Mouse (Mus musculus): ENCODE data around the gene Pih1d2. TPM values are rescaled to one million over a fixed set of nuclear protein-coding genes. Genes with fewer than 3 reads are reported as not detected.

Gene Pih1d2
- polyA plus RNA-seq, 1 experiment, result 0.55 TPM

DNA sequence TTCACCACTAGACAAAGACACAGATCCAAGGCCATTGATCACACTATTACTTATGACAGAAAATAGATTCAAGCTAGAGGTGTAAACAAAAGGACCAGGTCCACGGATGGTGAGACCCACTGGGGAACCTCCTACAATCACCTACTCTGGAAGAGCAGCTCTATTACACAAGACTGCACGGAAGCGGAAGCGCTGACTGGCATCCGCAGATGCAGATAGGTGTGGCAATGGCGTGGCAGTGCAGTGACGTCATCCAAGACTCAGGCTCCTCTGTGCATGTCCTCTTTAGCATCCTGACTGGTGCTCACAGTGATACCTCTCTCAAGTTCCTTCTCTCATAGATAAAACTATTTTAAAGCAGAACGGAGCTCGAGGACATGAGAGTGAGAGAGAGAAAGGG, 24.2 kb upstream of the Pih1d2 start:
- H3K4me3 ChIP-seq (ENCODE audit: insufficient read depth, low read length), result no peak overlapping the region
- H3K27ac ChIP-seq (ENCODE audit: insufficient read depth, low read depth, low read length), result no peak overlapping the region
- H3K4me1 ChIP-seq (ENCODE audit: control insufficient read depth, insufficient read depth, low read length), result peaks cover 21% of the 10 kb centered on the region
- TF ChIP-seq POLR2A (IDR thresholded peaks at IDR 0.05; ENCODE audit: borderline replicate concordance, low read depth, low read length), result no peak
- no peak for TF ChIP-seq CTCF (IDR thresholded peaks at IDR 0.05; ENCODE audit: low read depth, low read length)

DNA sequence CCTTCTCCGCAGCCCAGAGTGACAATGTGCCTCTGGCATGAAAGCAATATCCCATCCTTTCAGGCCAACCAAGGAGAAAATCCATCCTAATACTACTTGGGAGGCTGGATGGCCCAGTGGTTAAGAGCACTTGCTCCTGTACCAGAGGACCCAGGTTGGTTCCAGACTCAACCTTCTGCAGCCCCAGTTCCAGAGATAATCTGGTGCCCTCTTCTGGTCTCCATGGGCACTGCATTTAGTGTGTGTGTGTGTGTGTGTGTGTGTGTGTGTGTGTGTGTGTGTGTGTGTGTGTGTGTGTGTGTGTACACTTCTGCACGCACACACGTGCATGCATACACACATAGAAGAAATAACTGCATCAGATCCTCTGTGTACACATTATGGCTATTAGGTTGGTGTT, 23.6 kb upstream of the Pih1d2 start:
- TF ChIP-seq CTCF (IDR thresholded peaks at IDR 0.05; ENCODE audit: low read depth, low read length) (peak; percentile 63), POLR2A (IDR thresholded peaks at IDR 0.05; ENCODE audit: borderline replicate concordance, low read depth, low read length) (no peak)
- Histone ChIP-seq H3K4me3 (ENCODE audit: insufficient read depth, low read length) (no peak overlapping the region), H3K4me1 (ENCODE audit: control insufficient read depth, insufficient read depth, low read length) (peaks cover 20% of the 10 kb centered on the region), H3K27ac (ENCODE audit: insufficient read depth, low read depth, low read length) (no peak overlapping the region)

DNA sequence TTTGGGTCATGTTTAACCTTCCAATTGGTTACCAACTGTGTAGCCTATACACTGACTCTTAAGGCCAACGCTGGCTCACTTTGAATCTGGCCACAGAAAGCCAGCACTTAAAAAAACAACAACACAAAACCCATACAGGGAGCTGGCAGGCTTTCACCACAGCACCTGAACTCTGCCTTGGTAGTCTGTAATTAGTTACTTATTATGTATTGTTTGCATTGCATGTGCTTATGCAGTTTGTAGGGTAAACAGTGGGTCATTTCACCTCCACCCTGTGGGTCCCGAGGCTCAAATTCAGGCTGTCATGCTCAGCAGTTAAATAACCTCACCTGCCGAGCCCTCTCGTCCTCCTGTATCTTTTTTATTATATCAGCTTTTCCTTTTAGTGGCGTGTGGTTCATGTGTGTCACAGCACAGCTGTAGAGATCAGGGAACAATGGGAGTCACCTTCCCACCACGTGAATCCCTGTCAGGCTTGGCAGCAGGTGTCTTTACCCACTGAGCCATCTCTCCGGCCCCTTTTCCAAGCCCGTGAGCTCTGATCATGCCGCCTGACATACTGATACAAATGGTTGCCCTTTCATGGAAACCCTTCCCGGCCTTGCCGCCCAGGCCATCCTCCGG, 22.2 kb upstream of the Pih1d2 start:
- H3K4me3 ChIP-seq (ENCODE audit: insufficient read depth, low read length), result no peak overlapping the region
- no peak overlapping the region for H3K27ac ChIP-seq (ENCODE audit: insufficient read depth, low read depth, low read length)
- TF ChIP-seq POLR2A (IDR thresholded peaks at IDR 0.05; ENCODE audit: borderline replicate concordance, low read depth, low read length), result no peak
- TF ChIP-seq CTCF (IDR thresholded peaks at IDR 0.05; ENCODE audit: low read depth, low read length), result no peak
- H3K4me1 ChIP-seq (ENCODE audit: control insufficient read depth, insufficient read depth, low read length), result peaks cover 17% of the 10 kb centered on the region

DNA sequence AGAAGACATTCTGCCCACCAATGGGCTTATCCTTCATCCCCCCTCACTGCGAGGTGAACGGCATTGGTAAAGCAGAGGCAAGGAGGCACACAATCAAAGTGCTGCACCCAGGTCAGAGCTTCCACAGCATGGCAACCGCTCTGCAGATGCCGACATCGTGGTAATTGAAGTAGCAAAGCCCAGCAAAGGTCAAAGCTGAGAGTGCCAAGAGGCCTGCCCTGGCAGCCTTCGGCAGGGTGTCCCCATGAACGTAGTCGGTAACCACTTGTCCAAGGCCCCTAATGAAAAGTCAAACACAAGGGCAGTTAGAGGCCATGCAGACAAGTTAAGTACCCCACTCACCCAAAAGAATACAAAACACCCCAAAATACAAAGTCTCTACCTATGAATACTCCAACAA, 20.1 kb upstream of the Pih1d2 start:
- Histone ChIP-seq H3K27ac (ENCODE audit: insufficient read depth, low read depth, low read length) (no peak overlapping the region), H3K4me3 (ENCODE audit: insufficient read depth, low read length) (no peak overlapping the region), H3K4me1 (ENCODE audit: control insufficient read depth, insufficient read depth, low read length) (peaks cover 12% of the 10 kb centered on the region)
- no peak for TF ChIP-seq CTCF (IDR thresholded peaks at IDR 0.05; ENCODE audit: low read depth, low read length)
- no peak for TF ChIP-seq POLR2A (IDR thresholded peaks at IDR 0.05; ENCODE audit: borderline replicate concordance, low read depth, low read length)

DNA sequence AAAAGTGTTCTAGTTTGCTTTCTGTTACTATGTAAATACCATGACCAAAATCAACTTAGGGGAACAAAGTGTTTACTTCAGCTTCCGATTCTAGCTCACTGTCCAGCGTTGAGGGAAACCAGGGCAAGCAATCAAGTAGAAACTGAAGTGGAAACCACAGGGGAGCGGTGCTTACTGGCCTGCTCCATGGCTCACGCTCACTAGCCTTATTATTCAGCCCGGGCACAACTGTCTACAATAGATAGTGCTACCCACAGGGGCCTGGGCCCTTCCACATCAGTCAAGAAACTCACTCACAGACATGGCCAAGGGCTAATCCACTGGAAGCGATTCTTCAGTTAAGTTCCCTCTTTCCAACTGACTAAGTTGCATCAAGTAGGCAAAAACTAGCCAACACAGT, 15.6 kb upstream of the Pih1d2 start:
- Histone ChIP-seq H3K4me1 (ENCODE audit: control insufficient read depth, insufficient read depth, low read length) (peaks cover 18% of the 10 kb centered on the region), H3K4me3 (ENCODE audit: insufficient read depth, low read length) (no peak overlapping the region), H3K27ac (ENCODE audit: insufficient read depth, low read depth, low read length) (no peak overlapping the region)
- TF ChIP-seq CTCF (IDR thresholded peaks at IDR 0.05; ENCODE audit: low read depth, low read length) (no peak), POLR2A (IDR thresholded peaks at IDR 0.05; ENCODE audit: borderline replicate concordance, low read depth, low read length) (no peak)

DNA sequence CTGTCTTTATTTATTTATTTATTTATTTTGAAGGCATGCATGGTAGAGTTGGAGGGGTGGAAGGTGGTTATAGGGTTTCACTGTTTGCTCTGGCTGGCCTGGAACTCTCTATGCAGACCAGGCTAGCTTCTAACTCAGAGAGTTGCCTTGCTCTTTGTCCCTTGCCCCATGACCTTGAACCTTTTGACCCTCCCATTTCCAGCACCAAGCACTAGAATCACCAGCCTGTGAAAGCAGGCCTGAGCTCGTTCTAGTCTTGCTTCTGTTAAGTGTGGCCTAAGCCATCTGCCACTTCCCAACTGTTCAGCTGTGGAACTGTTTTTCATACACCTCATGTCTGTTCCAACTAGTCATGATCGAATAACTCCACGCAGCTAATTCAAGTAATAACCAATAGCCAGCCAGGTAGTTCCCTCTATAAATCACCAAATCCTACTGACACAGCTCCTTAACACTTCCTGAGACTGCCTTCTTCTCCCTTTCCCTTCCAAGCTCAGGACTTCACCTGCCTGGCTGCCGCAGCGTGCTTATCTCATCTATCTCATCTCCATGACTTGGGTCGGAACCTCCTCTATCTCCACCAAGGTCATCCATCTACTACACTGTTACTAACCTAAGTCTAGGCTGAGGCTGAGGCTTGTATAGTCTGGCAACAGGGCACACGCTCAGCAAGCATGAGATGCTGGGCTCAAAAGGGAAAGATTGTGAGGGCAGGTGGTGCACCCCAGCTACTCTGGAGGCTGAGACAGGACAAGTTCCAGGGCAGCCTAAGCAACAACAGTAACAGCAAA, 14.9 kb upstream of the Pih1d2 start:
- H3K4me3 ChIP-seq (ENCODE audit: insufficient read depth, low read length), result peak overlapping the region; percentile 68
- TF ChIP-seq CTCF (IDR thresholded peaks at IDR 0.05; ENCODE audit: low read depth, low read length) (no peak), POLR2A (IDR thresholded peaks at IDR 0.05; ENCODE audit: borderline replicate concordance, low read depth, low read length) (no peak)
- H3K4me1 ChIP-seq (ENCODE audit: control insufficient read depth, insufficient read depth, low read length), result peaks cover 19% of the 10 kb centered on the region
- H3K27ac ChIP-seq (ENCODE audit: insufficient read depth, low read depth, low read length), result no peak overlapping the region

DNA sequence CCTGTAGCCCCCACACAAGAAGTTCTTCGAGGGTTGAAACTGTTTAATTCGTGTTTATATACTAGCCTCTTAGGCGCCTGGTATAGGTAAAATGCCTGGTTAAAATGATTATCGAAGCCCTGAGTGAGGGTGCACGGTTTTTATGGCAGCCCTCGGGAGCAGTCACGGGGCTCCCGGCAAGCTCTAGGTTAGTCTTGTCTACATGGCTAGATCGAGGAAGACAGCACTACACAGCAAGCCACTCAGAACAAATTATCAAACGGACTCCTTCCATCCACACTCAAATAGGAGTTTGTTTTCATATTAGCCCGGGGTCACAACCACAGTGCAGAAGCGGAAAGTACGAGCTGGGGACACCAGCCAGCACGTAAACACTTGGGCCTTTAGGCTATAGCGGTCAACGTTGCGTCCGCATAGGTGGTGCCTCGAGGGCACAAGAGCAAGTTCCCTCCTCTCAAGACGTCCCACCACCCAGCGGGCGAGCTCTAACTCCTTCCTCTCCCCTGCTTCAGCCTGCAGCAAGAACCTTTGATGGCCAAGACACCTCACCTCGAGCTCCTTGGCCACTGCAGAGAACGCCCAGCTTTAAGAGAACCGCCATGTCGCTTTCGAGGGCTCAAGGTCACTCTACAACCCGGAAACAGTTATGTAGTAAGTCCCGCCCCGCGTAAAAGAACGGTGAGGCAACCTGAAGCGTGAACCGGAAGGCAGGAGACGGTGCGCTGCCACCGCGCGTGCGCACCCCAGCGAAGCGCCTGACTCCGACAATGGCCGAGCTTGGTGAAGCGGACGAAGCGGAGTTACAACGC, 13.7 kb upstream of the Pih1d2 start, which contains the start of the genes Sdhd and Timm8b:
Sdhd (minus strand) TSS at position 624 of the 809 bp plus-strand sequence.
Timm8b (plus strand) TSS at position 722 of the 809 bp plus-strand sequence.
- peak within 1 kb of the TSS; percentile 57 for H3K27ac ChIP-seq (ENCODE audit: insufficient read depth, low read depth, low read length)
- H3K4me1 ChIP-seq (ENCODE audit: control insufficient read depth, insufficient read depth, low read length), result peaks cover 21% of the 10 kb centered on the region
- TF ChIP-seq CTCF (IDR thresholded peaks at IDR 0.05; ENCODE audit: low read depth, low read length), result no peak
- no peak for TF ChIP-seq POLR2A (IDR thresholded peaks at IDR 0.05; ENCODE audit: borderline replicate concordance, low read depth, low read length)

DNA sequence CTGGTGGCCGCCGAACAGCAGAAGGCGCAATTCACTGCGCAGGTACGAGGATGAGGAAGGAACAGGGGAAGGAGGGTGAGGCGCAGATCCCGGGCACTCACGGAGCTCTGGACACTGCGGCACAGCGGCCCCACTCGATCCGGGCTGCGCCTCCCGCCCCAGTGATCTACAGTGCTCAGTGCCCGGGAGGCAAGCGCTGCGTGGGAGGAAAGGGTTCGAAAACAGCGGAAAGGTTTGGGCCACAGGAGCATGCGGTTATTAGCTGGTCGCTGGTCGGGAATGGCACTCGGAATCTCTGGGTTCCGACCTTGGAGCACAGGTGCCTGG, 13.2 kb upstream of the Pih1d2 start:
- TF ChIP-seq CTCF (IDR thresholded peaks at IDR 0.05; ENCODE audit: low read depth, low read length), result no peak
- no peak for TF ChIP-seq POLR2A (IDR thresholded peaks at IDR 0.05; ENCODE audit: borderline replicate concordance, low read depth, low read length)
- Histone ChIP-seq H3K4me1 (ENCODE audit: control insufficient read depth, insufficient read depth, low read length) (peaks cover 21% of the 10 kb centered on the region), H3K27ac (ENCODE audit: insufficient read depth, low read depth, low read length) (peak overlapping the region; percentile 57), H3K4me3 (ENCODE audit: insufficient read depth, low read length) (peak overlapping the region; percentile 68)

More for the DNA sequence above, 13.7 kb upstream of the Pih1d2 start, which contains the start of the genes Sdhd and Timm8b:
- peak within 1 kb of the TSS; percentile 68 for H3K4me3 ChIP-seq (ENCODE audit: insufficient read depth, low read length)

DNA sequence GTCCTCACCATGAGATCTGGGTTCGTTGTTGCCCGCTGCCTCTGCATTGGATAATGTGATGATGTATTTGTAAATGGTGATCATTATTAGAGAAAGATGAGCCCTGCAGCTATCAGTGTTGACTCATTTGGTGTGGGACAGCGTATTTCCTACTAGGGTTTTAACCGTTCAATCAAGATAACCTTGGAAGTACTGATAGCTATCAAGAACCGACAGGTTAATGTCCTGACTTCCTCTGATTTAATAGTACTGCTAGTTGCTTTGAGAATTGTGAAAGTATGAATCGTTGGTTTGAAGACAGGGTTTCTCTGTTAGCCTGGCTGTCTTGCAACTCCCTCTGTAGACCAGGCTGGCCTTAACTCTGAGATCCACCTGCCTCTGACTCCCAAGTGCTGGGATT, 12.8 kb upstream of the Pih1d2 start:
- Histone ChIP-seq H3K4me1 (ENCODE audit: control insufficient read depth, insufficient read depth, low read length) (peaks cover 21% of the 10 kb centered on the region), H3K27ac (ENCODE audit: insufficient read depth, low read depth, low read length) (peak overlapping the region; percentile 57), H3K4me3 (ENCODE audit: insufficient read depth, low read length) (peak overlapping the region; percentile 68)
- no peak for TF ChIP-seq POLR2A (IDR thresholded peaks at IDR 0.05; ENCODE audit: borderline replicate concordance, low read depth, low read length)
